Mouse (Mus musculus) small intestine, adult 2 months (tissue): ENCODE data around the gene Zfp423. TPM values are rescaled to one million over a fixed set of nuclear protein-coding genes. Genes with fewer than 3 reads are reported as not detected.

Experiments
- H3K27ac ChIP-seq: fragments of 200-500 bp; 2 replicates; pipeline ENCODE4 v1.5.1; 2012; ENCODE audit warnings: low read depth, low read length, control low read depth, inconsistent platforms; ENCODE audit not compliant: insufficient read depth
- H3K27me3 ChIP-seq: fragments of 200-500 bp; 2 replicates; pipeline ENCODE4 v1.6.1; 2012; ENCODE audit warnings: mild to moderate bottlenecking, moderate library complexity, low read length, inconsistent platforms; ENCODE audit not compliant: control insufficient read depth, insufficient read depth
- H3K36me3 ChIP-seq: fragments of 200-500 bp; 2 replicates; pipeline ENCODE4 v1.6.1; 2012; ENCODE audit warnings: mild to moderate bottlenecking, low read length, control low read depth, inconsistent platforms; ENCODE audit not compliant: control insufficient read depth, insufficient read depth
- H3K4me1 ChIP-seq: fragments of 200-500 bp; 2 replicates; pipeline ENCODE4 v1.6.1; 2012; ENCODE audit warnings: low read length, inconsistent platforms, mixed read lengths; ENCODE audit not compliant: control insufficient read depth, insufficient read depth, insufficient read length
- H3K4me3 ChIP-seq: fragments of 200-500 bp; 2 replicates; pipeline ENCODE4 v1.5.1; 2012; ENCODE audit warnings: low read depth, mild to moderate bottlenecking, control low read depth, inconsistent platforms, low read length, moderate library complexity
- CTCF ChIP-seq: fragments of 200-500 bp; IDR thresholded peaks from 2 replicates; pipeline ENCODE4 v1.5.1; 2012; ENCODE audit warnings: low read depth, mild to moderate bottlenecking, control low read depth, inconsistent platforms, low read length, moderate library complexity, mixed read lengths; ENCODE audit not compliant: insufficient replicate concordance, insufficient read length; ENCODE audit errors: extremely low read depth
- POLR2A ChIP-seq: fragments of 200-500 bp; IDR thresholded peaks from 2 replicates; pipeline ENCODE4 v1.6.1; 2012; ENCODE audit warnings: low read depth, mild to moderate bottlenecking, control low read depth, inconsistent platforms, low read length, moderate library complexity
- WGBS: fragments of 180-500 bp; shearing (Covaris S2); methylation state at CpG from one replicate; pipeline ENCODE4 v1.1.7; 2018; 5-methylcytosine and 5-hydroxymethylcytosine counted together
- polyA plus RNA-seq: library from polyadenylated mRNA; depleted of rRNA; stranded (reverse); fragments of >200 nt; gene quantifications from 2 replicates; pipeline ENCODE4 v1.2.3, GENCODE M21; 2012

The Zfp423 gene
- polyA plus RNA-seq, 1 experiment, result 2.3 TPM

DNA sequence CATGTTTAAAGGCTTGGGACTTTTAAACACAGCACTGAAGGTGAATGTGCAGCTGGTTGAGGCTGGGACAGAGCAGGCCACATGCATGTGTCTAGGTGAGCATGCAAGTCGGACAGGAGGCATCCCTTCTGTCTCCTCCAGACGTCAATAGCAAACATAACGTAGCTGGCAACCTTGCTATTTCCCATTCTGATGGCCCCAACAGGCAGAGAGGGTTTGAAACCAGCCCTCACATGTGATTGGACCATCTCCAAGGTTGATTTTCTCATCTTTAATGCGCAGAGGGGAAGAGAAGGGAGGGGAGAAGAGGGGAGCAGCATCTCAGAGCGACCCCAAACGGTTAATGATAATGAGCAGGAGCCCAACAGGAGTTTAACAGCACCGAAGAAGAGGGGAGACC is 123.5 kb downstream of the Zfp423 start:
- 51% methylated on average over 7 of the region's 7 CpGs for WGBS
- TF ChIP-seq CTCF (no peak), POLR2A (no peak)
- Histone ChIP-seq H3K36me3 (no peaks in the 10 kb centered on the region), H3K27me3 (no peaks in the 10 kb centered on the region), H3K4me1 (no peaks in the 10 kb centered on the region; the same call in 1 of the 2 replicates), H3K4me3 (no peak overlapping the region), H3K27ac (no peak overlapping the region)

DNA sequence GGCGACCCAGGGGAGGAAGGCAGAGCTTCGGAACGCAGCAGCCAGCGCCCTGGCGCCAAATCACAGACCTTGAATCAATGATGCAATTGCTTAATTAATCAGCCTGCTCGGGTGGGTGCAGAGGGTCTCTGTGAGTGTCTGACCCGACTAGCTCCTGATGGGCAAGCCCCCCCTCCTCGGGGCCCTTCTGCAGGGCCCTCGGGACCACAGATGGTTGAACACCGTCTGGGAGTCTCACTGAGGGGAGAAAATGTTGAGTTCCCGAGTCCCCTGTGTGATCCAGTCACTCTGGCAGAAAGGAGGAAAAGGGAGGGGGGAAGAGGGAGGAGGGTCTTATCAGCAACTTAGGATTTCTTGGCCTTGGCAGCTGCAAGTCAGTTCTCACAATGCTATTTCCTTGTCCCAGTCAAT is 124.0 kb downstream of the Zfp423 start:
- Histone ChIP-seq H3K4me3 (no peak overlapping the region), H3K4me1 (no peaks in the 10 kb centered on the region; the same call in 1 of the 2 replicates), H3K27me3 (no peaks in the 10 kb centered on the region), H3K27ac (no peak overlapping the region), H3K36me3 (no peaks in the 10 kb centered on the region)
- 19% methylated on average over 11 of the region's 11 CpGs for WGBS
- TF ChIP-seq CTCF (no peak), POLR2A (no peak)

DNA sequence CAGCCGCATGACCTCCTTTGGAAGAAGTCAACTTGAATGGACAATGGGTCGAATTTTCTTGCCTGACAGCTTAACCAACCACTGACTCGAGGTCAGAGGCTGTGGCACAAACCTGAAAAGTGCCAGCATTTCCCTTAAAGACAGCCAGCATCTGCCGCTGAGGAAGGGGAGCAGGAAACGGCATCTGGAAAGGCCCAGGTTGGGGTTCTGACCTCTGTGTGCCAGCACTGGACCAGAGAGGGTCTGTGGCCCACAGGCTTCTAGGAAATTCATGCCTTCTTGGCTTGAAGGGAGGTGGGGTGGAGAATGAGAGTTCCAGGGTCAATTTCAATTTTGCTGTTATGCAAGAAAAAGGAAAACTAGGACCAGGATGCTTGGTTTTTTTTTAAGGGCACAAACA is 124.7 kb downstream of the Zfp423 start:
- TF ChIP-seq CTCF (no peak), POLR2A (no peak)
- no peaks in the 10 kb centered on the region; the same call in 1 of the 2 replicates for H3K4me1 ChIP-seq
- no peaks in the 10 kb centered on the region for H3K27me3 ChIP-seq
- H3K36me3 ChIP-seq, result no peaks in the 10 kb centered on the region
- H3K4me3 ChIP-seq, result no peak overlapping the region
- no peak overlapping the region for H3K27ac ChIP-seq
- 66% methylated on average over 5 of the region's 5 CpGs for WGBS

DNA sequence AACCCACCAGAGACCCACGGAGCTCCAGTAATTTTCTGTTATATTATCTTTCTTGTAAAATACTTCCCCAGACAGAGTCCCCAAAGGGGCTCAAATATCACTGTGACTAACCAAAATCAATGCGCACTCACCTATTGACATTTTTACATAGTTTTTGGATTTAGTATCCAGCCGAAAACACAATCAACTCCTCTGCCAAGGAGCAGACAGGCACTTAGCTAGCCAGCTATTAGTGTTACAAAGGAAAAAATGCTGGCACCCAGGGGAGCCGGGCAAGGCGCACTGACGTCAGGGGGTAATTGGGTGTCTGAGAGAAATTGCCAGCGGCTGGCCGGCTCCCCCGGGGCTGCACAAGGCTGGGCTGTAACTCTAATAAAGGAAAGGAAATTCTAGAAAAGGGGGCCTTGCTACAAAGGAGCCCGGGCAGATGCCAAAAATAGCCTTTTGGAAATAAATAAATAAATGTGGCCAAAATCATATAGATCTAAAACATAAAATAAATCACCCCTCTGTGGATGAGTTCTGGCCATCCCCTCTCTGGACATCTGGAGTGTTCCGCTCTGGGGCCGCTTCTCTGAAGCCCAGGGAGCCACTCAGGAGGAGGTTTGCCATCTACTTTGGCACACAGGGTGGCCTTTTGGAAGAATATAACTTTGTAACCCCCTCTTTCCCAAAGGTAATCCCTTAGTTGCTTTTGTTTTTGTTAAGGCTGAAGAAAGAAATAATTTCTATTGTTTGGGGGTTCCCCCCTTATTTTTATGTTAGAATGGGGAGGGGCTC is 125.4 kb downstream of the Zfp423 start:
- TF ChIP-seq CTCF (no peak), POLR2A (no peak)
- H3K4me1 ChIP-seq, result no peaks in the 10 kb centered on the region; the same call in 1 of the 2 replicates
- no peaks in the 10 kb centered on the region for H3K27me3 ChIP-seq
- H3K36me3 ChIP-seq, result no peaks in the 10 kb centered on the region
- no peak overlapping the region for H3K27ac ChIP-seq
- no peak overlapping the region for H3K4me3 ChIP-seq
- WGBS, result 80% methylated on average over 12 of the region's 12 CpGs

GRCm38 (mm10) chr8:87833339-87833738 is 126.1 kb downstream of the Zfp423 start:
- TF ChIP-seq CTCF, result no peak
- no peak for TF ChIP-seq POLR2A
- Histone ChIP-seq H3K27ac (no peak overlapping the region), H3K27me3 (no peaks in the 10 kb centered on the region), H3K36me3 (no peaks in the 10 kb centered on the region), H3K4me1 (no peaks in the 10 kb centered on the region; the same call in 1 of the 2 replicates), H3K4me3 (no peak overlapping the region)
- WGBS, result 77% methylated on average over 13 of the region's 13 CpGs

DNA sequence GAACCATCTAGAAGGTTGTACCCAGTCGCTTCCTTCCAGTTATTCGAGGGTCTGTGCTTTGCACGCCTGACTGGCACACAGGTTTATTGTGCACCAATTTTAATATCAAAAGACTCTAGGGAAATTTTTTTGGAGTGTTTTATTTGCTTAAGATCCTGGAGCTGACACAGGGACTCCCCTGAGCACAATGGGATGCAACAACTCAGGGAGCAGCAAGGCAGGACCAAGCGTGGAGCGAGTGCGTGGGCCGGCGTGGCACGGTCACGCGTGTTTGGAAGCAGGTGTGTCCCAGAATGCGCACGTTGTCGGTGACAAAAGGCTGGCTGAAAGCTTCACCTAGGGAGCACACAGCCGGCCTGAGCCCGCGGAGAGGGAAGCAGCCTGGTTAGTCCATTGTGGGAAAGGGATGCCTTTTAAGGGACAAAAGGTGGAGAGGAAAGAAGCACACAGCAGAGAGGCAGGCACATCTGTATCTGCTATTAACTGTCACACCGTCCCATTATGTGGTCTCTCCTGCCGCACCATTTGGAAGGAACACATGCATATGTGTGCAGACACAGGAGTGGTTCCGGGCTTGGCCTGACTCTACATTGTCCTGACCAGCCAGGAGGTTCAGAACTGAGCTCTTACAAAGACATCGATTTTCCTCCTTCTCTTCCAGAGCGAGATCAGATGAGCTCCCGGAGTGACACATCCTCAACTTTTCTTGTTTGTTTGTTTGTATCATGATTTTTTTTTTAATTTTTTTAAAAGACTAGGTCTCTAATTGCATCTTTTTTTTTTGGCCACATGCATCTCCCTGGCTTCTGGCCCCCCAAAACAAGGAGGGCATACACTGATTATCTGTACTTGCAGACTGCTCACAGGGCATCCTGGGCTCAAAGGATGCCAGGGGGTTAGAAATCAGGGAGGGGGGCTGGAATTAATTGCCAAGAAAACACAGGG is 126.7 kb downstream of the Zfp423 start:
- no peaks in the 10 kb centered on the region for H3K27me3 ChIP-seq
- H3K4me1 ChIP-seq, result no peaks in the 10 kb centered on the region; the same call in 1 of the 2 replicates
- WGBS, result 83% methylated on average over 23 of the region's 23 CpGs
- H3K36me3 ChIP-seq, result no peaks in the 10 kb centered on the region
- H3K4me3 ChIP-seq, result no peak overlapping the region
- TF ChIP-seq CTCF (no peak), POLR2A (no peak)
- no peak overlapping the region for H3K27ac ChIP-seq

GRCm38 (mm10) chr8:87831567-87831966 is 127.8 kb downstream of the Zfp423 start:
- Histone ChIP-seq H3K36me3 (no peaks in the 10 kb centered on the region), H3K27ac (no peak overlapping the region), H3K27me3 (no peaks in the 10 kb centered on the region), H3K4me3 (no peak overlapping the region), H3K4me1 (no peaks in the 10 kb centered on the region)
- TF ChIP-seq CTCF (no peak), POLR2A (no peak)
- WGBS, result 47% methylated on average over 5 of the region's 5 CpGs
